Mouse (Mus musculus) thymus, adult 2 months (tissue): ENCODE measurements at regions not wholly inside any gene's neighbourhood (a gene's known extent, or its start where the extent isn't known, plus 50 kb on each side); places are given as distances from the start of the nearest gene placed in this dataset.

Experiments used
- CTCF ChIP-seq: fragments of 200-500 bp; IDR thresholded peaks from 2 replicates; pipeline ENCODE4 v1.5.1; 2012; ENCODE audit warnings: mild to moderate bottlenecking, control low read depth, low read length, moderate library complexity, borderline replicate concordance; ENCODE audit not compliant: control insufficient read depth, poor library complexity, insufficient read depth; ENCODE audit errors: extremely low read depth
- POLR2A ChIP-seq: fragments of 200-500 bp; IDR thresholded peaks from 2 replicates; pipeline ENCODE4 v1.6.1; 2012; ENCODE audit warnings: mild to moderate bottlenecking, low read length, control low read depth, moderate library complexity; ENCODE audit not compliant: control insufficient read depth, poor library complexity, insufficient read depth; ENCODE audit errors: extremely low read depth

DNA sequence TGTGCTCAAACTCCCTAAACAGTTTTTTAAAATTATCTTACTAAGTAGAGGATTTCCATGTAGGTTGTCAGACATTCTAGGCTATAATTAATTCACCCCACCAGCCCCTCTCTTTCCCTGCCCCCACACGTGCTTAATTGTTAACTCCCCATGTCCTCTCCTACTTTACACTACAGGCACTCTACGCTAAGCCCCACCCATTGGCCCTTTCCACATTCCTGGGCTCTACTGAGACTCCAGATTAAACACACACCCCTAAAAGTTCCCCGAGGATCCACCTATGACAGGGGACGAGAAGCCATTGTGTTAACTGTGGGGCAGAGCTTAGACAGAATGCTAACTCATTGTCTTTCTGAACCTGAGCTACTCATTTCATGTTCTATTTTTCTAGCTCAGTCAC is 74.3 kb downstream of the Fam161a start:
- TF ChIP-seq CTCF (no peak), POLR2A (no peak)
